Mouse (Mus musculus) A20 (cell line): ENCODE measurements around the gene G6pc3.

Source experiments
- DNase-seq: peaks from one replicate; pipeline ENCODE4 v3.0.0-alpha.2; 2011; ENCODE audit warnings: low read depth, low spot score

The G6pc3 gene

GRCm38 (mm10) chr11:102189461-102190436, at the start of gene G6pc3:
Gene G6pc3, plus strand, starts transcription at chr11:102189620.
- peak; percentile 89 for DNase-seq

DNA sequence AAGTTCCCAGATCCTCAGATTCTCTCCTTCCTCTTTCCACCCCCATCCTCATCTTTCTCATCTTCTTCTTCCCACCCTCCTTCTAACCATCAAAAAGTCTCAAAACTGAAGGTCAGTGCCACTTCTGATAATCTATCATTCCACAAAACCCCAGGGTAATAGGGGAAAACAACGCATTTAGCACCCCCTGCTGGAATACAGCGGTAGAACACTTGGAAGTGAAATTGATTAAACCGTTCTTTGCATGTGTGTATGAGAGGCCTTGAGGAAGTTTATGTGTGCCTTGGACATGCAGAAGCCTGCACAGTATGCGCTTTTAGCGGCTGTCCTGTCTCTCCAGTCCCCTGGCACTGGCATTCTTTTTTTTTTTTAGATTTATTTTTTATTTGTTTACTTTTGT, 48.9 kb upstream of the G6pc3 start:
- DNase-seq, result peak; percentile 70

DNA sequence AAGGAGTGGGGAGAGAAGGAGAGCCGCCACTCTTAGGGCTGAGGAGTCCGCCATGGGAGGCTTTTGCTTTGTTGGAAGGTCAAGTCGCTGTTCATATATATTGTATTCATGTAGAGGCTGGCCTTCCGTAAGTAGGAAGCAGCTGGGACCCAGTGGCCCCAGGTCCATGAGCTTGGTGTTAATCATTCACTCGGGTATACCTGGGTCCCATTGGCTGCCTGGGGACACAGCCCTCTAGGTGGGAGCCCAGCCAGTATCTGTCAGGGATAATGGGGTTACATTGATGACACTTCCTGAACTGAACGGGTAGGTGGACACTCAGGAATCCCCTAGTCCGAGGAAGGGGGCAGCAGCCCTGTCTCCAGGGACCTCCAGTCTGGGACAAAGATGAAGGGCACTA, 47.1 kb upstream of the G6pc3 start:
- no peak for DNase-seq

DNA sequence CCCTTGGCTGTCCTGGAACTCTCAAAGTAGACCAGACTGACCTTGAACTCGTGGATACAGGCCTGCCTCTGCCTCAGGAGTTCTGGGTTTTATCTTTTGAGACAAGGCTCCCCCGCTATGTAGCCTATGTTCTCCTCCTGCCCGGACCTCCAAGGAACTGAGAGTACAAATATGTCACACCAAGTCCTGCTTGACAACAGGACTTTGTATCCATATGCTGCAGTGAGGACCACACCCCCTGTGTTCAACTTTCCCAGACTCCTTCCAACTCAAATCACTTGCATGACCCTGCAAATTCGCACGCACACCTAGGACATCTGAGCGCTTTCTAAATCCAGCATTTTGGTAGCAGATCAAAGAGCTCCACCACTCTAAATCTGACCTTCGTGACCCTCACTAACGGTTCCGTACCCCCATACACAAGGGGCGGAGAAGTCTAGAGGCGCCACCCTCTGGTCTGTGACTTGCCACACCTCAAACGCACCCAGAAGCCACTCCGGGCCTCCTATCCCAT, 44.4 kb upstream of the G6pc3 start:
- no peak for DNase-seq

DNA sequence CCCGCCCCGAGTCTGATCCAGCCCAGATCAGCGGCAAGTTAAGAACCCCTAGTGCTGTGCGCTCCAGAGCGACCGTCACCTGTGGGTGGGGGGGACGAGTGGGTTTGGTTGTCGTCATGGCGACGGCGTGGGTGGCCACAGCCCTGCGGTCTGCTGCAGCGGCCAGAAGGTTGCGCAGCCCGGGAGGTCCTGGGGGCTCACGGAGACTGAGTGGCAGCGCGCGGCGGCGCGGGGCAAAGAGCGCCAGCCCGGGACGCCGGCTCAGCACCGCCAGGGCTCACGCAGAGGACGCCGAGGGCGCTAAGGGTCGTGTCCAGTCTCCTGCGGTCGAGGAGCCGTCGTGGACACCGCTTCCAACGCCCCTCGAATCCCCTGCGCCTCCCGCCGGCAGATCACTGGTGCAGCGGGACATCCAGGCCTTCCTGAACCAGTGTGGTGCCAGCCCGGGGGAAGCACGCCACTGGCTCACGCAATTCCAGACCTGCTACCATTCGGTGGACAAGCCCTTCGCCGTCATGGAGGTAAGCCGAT, 43.9 kb upstream of the G6pc3 start, which contains the start of gene Nags:
Nags (plus strand) TSS at position 43 of the 531 bp plus-strand sequence.
- DNase-seq, result no peak

DNA sequence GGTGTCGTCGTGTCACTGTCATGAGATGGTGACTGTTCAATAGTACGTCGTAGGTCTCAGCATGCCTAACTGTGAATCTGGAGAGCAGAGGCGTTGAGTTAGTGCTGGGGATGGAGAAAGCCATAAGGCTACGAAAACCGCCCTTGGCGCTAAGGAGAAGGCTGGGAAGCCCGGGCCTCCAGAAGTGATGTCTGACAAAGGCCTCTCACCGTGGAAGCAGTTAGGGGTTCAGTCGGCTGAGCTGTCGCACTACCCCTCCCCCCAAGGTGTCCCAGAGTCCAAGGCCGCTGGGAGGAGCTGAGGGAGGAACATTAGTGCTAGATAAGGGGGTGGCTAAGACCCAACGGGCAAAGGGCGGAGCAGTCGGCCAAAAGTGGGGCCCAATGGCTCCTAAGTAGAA, 43.4 kb upstream of the G6pc3 start:
- no peak for DNase-seq

GRCm38 (mm10) chr11:102146531-102146930, 42.9 kb upstream of the G6pc3 start:
- DNase-seq, result no peak

GRCm38 (mm10) chr11:102147213-102147989, 42.0 kb upstream of the G6pc3 start:
- DNase-seq, result no peak

GRCm38 (mm10) chr11:102156039-102156785, 33.2 kb upstream of the G6pc3 start, which contains the start of gene Tmem101:
Gene Tmem101, minus strand, starts transcription at chr11:102156404.
- DNase-seq, result peak; percentile 92

GRCm38 (mm10) chr11:102156786-102157089, 32.7 kb upstream of the G6pc3 start:
- DNase-seq, result no peak

DNA sequence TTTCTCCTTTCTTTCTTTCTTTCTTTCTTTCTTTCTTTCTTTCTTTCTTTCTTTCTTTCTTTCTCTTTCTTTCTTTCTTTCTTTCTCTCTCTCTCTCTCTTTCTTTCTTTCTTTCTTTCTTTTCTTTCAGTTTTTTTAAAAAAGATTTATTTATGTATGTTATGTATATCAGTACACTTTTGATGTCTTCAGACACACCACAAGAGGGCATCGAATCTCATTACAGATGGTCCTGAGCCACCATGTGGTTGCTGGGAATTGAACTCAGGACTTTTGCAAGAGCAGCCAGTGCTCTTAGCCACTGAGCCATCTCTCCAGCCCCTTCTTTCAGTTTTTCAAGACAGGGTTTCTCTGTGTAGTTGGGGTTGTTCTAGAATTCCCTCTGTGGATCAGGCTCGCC, 31.4 kb upstream of the G6pc3 start:
- DNase-seq, result peak; percentile 26

GRCm38 (mm10) chr11:102159781-102160180, 29.6 kb upstream of the G6pc3 start:
- DNase-seq, result no peak

DNA sequence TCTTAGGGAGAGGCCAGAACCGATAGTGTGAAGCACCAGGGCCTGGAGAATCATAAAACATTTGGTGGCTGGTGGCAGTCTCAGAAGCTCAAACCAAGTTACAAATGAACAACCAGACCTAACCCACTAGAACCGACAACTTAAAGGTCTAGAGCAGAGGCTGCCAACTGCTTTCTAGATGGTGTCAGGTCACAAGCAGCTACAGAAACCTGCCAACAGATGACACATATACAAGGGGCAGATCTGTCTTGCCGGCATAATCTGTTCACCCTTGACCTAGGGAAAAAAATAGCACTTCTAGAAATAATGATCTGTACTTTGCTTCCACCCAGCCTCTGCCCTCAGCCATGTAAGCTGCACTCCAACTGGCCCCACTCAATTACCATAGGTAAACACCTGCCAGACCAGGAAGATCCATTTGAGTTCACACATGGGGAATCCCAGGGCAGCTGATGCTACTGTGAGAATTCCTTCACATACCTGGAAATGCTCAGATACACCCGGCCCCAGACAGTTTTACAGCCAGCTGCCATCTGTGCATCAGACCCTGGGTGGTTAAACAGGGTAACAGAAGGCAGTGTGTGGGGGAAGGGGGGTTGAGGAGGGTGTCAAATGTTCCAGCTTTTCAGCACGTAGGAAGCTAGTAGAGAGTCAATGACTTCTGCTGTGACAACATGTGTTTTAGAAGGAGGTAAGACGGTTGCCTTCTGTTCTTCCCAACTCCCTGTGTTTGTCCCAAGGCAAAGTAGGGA, 23.3 kb upstream of the G6pc3 start:
- DNase-seq, result no peak

- DNase-seq, result no peak
Observed at GRCm38 (mm10) chr11:102167539-102167938, 21.9 kb upstream of the G6pc3 start.

DNA sequence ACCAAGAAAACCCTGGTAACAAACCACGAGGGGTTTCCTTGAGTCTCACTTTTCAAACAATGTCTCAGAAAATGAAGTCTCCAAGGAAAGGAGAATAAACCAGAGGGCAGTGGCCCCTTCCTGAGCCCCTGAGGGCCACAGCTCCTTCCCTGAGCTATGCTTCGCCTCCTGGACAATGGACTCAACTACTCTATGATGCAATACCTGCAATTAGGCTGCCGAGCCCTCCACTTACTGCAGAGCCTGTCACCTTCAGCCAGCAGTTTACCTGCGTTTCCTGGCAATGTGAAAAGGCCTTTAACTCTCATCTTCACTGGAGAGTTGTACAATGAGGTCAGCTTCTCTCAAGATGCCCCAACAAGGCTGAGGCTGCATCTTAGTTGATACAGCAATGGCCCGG, 20.7 kb upstream of the G6pc3 start:
- no peak for DNase-seq

GRCm38 (mm10) chr11:102179836-102180235, 9.6 kb upstream of the G6pc3 start:
- DNase-seq, result no peak

GRCm38 (mm10) chr11:102184253-102184645, 5.2 kb upstream of the G6pc3 start:
- DNase-seq, result no peak

- DNase-seq, result peak; percentile 97
Observed at GRCm38 (mm10) chr11:102184646-102185495, 4.5 kb upstream of the G6pc3 start, which contains the start of gene Lsm12. Gene Lsm12, minus strand, starts transcription at chr11:102185296.

DNA sequence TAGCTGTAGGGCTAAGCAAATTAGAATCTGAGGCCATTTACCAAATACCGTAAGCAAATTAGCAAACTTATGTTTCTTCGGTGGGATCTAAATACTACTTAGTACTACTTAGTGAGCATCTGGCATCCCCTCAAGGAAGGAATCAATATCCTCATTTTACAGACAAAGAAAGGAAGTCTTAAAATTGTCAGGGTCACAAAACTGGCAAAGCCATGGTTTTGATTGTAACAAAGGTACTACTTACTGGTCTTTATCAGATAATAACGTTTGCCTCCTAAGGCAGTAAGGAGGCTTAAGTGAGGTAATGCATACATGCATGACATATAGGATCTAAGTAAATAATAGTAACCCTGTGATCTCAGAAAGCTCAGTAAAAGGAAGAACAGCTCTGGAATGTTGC, 3.7 kb upstream of the G6pc3 start:
- no peak for DNase-seq

- no peak for DNase-seq
Observed at GRCm38 (mm10) chr11:102186235-102186634, 3.2 kb upstream of the G6pc3 start.
